Mouse (Mus musculus): ENCODE data around the gene Fxyd5. TPM values are rescaled to one million over a fixed set of nuclear protein-coding genes. Genes with fewer than 3 reads are reported as not detected.

Fxyd5 gene
- polyA plus RNA-seq, 1 experiment from 2014 or later, result 31.5 TPM

- no peak overlapping the region for H3K9ac ChIP-seq (ENCODE audit: low read depth, low read length)
- no peak overlapping the region for H3K4me2 ChIP-seq (ENCODE audit: low read length)
- no peaks in the 10 kb centered on the region for H3K9me3 ChIP-seq (replicated peaks; ENCODE audit: low read length)
- no peak for DNase-seq (ENCODE audit: low spot score)
- no peak overlapping the region for H3K27ac ChIP-seq
- ATAC-seq (replicated peaks; ENCODE audit: low FRiP score, low read depth), result no peak
- peak; percentile 16; the same call in 1 of the 2 replicates for TF ChIP-seq CTCF (IDR thresholded peaks at IDR 0.05; ENCODE audit: low read depth)
- H3K4me3 ChIP-seq (replicated peaks; ENCODE audit: low read depth, low read length), result no peak overlapping the region
- H3K27me3 ChIP-seq (ENCODE audit: insufficient read depth, low read length), result no peaks in the 10 kb centered on the region
- no peaks in the 10 kb centered on the region for H3K36me3 ChIP-seq (ENCODE audit: insufficient read depth, low read length)
- no peaks in the 10 kb centered on the region; the same call in 1 of the 2 replicates for H3K4me1 ChIP-seq (replicated peaks; ENCODE audit: insufficient read depth, low read length)
- WGBS, result 20% methylated on average over 9 of the region's 9 CpGs
These were observed 30.0 kb upstream of the Fxyd5 start for GRCm38 (mm10) chr7:31072326-31072725.

- Histone ChIP-seq H3K36me3 (ENCODE audit: insufficient read depth, low read length) (no peaks in the 10 kb centered on the region), H3K9ac (ENCODE audit: low read depth, low read length) (no peak overlapping the region), H3K27me3 (ENCODE audit: insufficient read depth, low read length) (no peaks in the 10 kb centered on the region), H3K4me2 (ENCODE audit: low read length) (no peak overlapping the region), H3K27ac (no peak overlapping the region), H3K9me3 (replicated peaks; ENCODE audit: low read length) (no peaks in the 10 kb centered on the region), H3K4me1 (replicated peaks; ENCODE audit: insufficient read depth, low read length) (no peaks in the 10 kb centered on the region; the same call in 1 of the 2 replicates), H3K4me3 (replicated peaks; ENCODE audit: low read depth, low read length) (no peak overlapping the region)
- DNase-seq (ENCODE audit: low spot score), result no peak
- no peak for TF ChIP-seq CTCF (IDR thresholded peaks at IDR 0.05; ENCODE audit: low read depth)
- no peak for ATAC-seq (replicated peaks; ENCODE audit: low FRiP score, low read depth)
- 83% methylated on average over 6 of the region's 6 CpGs for WGBS
These were observed 28.0 kb upstream of the Fxyd5 start for GRCm38 (mm10) chr7:31070324-31070723.

- Histone ChIP-seq H3K36me3 (ENCODE audit: insufficient read depth, low read length) (no peaks in the 10 kb centered on the region), H3K9me3 (replicated peaks; ENCODE audit: low read length) (no peaks in the 10 kb centered on the region), H3K9ac (ENCODE audit: low read depth, low read length) (no peak overlapping the region), H3K27me3 (ENCODE audit: insufficient read depth, low read length) (no peaks in the 10 kb centered on the region), H3K27ac (no peak overlapping the region), H3K4me2 (ENCODE audit: low read length) (no peak overlapping the region), H3K4me3 (replicated peaks; ENCODE audit: low read depth, low read length) (no peak overlapping the region), H3K4me1 (replicated peaks; ENCODE audit: insufficient read depth, low read length) (no peaks in the 10 kb centered on the region; the same call in 1 of the 2 replicates)
- no peak for TF ChIP-seq CTCF (IDR thresholded peaks at IDR 0.05; ENCODE audit: low read depth)
- DNase-seq (ENCODE audit: low spot score), result peak; percentile 16
- 82% methylated on average over 14 of the region's 14 CpGs for WGBS
- no peak for ATAC-seq (replicated peaks; ENCODE audit: low FRiP score, low read depth)
These were observed 27.2 kb upstream of the Fxyd5 start for GRCm38 (mm10) chr7:31069491-31069890.

GRCm38 (mm10) chr7:31067836-31068235, 25.6 kb upstream of the Fxyd5 start:
- H3K4me3 ChIP-seq (replicated peaks; ENCODE audit: low read depth, low read length), result no peak overlapping the region
- 33% methylated on average over 5 of the region's 5 CpGs for WGBS
- ATAC-seq (replicated peaks; ENCODE audit: low FRiP score, low read depth) (no peak; the same call in 1 of the 2 replicates), DNase-seq (ENCODE audit: low spot score) (peak; percentile 69)
- no peak overlapping the region for H3K27ac ChIP-seq
- no peak overlapping the region for H3K9ac ChIP-seq (ENCODE audit: low read depth, low read length)
- no peaks in the 10 kb centered on the region for H3K9me3 ChIP-seq (replicated peaks; ENCODE audit: low read length)
- no peak overlapping the region for H3K4me2 ChIP-seq (ENCODE audit: low read length)
- TF ChIP-seq CTCF (IDR thresholded peaks at IDR 0.05; ENCODE audit: low read depth), result no peak
- no peaks in the 10 kb centered on the region for H3K36me3 ChIP-seq (ENCODE audit: insufficient read depth, low read length)
- no peaks in the 10 kb centered on the region for H3K27me3 ChIP-seq (ENCODE audit: insufficient read depth, low read length)
- no peaks in the 10 kb centered on the region; the same call in 1 of the 2 replicates for H3K4me1 ChIP-seq (replicated peaks; ENCODE audit: insufficient read depth, low read length)

- WGBS, result 83% methylated on average over 12 of the region's 12 CpGs
- no peak for DNase-seq (ENCODE audit: low spot score)
- H3K36me3 ChIP-seq (ENCODE audit: insufficient read depth, low read length), result no peaks in the 10 kb centered on the region
- no peak overlapping the region for H3K4me3 ChIP-seq (replicated peaks; ENCODE audit: low read depth, low read length)
- no peak for ATAC-seq (replicated peaks; ENCODE audit: low FRiP score, low read depth)
- no peak overlapping the region for H3K4me2 ChIP-seq (ENCODE audit: low read length)
- H3K9me3 ChIP-seq (replicated peaks; ENCODE audit: low read length), result no peaks in the 10 kb centered on the region
- TF ChIP-seq CTCF (IDR thresholded peaks at IDR 0.05; ENCODE audit: low read depth), result no peak
- H3K27ac ChIP-seq, result no peak overlapping the region
- no peaks in the 10 kb centered on the region; the same call in 1 of the 2 replicates for H3K4me1 ChIP-seq (replicated peaks; ENCODE audit: insufficient read depth, low read length)
- H3K27me3 ChIP-seq (ENCODE audit: insufficient read depth, low read length), result no peaks in the 10 kb centered on the region
- H3K9ac ChIP-seq (ENCODE audit: low read depth, low read length), result no peak overlapping the region
These were observed 20.8 kb upstream of the Fxyd5 start for GRCm38 (mm10) chr7:31063074-31063560.

- Histone ChIP-seq H3K27me3 (ENCODE audit: insufficient read depth, low read length) (no peaks in the 10 kb centered on the region), H3K9me3 (replicated peaks; ENCODE audit: low read length) (no peaks in the 10 kb centered on the region), H3K27ac (no peak overlapping the region), H3K9ac (ENCODE audit: low read depth, low read length) (no peak overlapping the region), H3K4me2 (ENCODE audit: low read length) (no peak overlapping the region), H3K4me3 (replicated peaks; ENCODE audit: low read depth, low read length) (no peak overlapping the region), H3K36me3 (ENCODE audit: insufficient read depth, low read length) (no peaks in the 10 kb centered on the region), H3K4me1 (replicated peaks; ENCODE audit: insufficient read depth, low read length) (no peaks in the 10 kb centered on the region)
- TF ChIP-seq CTCF (IDR thresholded peaks at IDR 0.05; ENCODE audit: low read depth), result no peak
- ATAC-seq (replicated peaks; ENCODE audit: low FRiP score, low read depth), result no peak
- DNase-seq (ENCODE audit: low spot score), result no peak
- 92% methylated on average over 7 of the region's 7 CpGs for WGBS
These were observed 18.3 kb upstream of the Fxyd5 start for GRCm38 (mm10) chr7:31060621-31061010.
